Mouse (Mus musculus) small intestine, adult 2 months (tissue): ENCODE results near the gene Tmem231.

ENCODE experiments used
- CTCF ChIP-seq: fragments of 200-500 bp; IDR thresholded peaks from 2 replicates; pipeline ENCODE4 v1.5.1; 2012; ENCODE audit warnings: low read depth, mild to moderate bottlenecking, control low read depth, inconsistent platforms, low read length, moderate library complexity, mixed read lengths; ENCODE audit not compliant: insufficient replicate concordance, insufficient read length; ENCODE audit errors: extremely low read depth
- POLR2A ChIP-seq: fragments of 200-500 bp; IDR thresholded peaks from 2 replicates; pipeline ENCODE4 v1.6.1; 2012; ENCODE audit warnings: low read depth, mild to moderate bottlenecking, control low read depth, inconsistent platforms, low read length, moderate library complexity

- no peak for TF ChIP-seq CTCF
- no peak for TF ChIP-seq POLR2A
Measured at GRCm38 (mm10) chr8:111871278-111871677, 62.4 kb downstream of the Tmem231 start.
